Mouse (Mus musculus) right cerebral cortex, adult 2 months (tissue): ENCODE measurements around the gene Slc25a3.

Source experiments
- DNase-seq, 2 experiments: peaks; one replicate each; pipeline ENCODE4 v3.0.0; 2021 to 2022; ENCODE audit warnings: low spot score in 2 of 2

Slc25a3 gene

DNA sequence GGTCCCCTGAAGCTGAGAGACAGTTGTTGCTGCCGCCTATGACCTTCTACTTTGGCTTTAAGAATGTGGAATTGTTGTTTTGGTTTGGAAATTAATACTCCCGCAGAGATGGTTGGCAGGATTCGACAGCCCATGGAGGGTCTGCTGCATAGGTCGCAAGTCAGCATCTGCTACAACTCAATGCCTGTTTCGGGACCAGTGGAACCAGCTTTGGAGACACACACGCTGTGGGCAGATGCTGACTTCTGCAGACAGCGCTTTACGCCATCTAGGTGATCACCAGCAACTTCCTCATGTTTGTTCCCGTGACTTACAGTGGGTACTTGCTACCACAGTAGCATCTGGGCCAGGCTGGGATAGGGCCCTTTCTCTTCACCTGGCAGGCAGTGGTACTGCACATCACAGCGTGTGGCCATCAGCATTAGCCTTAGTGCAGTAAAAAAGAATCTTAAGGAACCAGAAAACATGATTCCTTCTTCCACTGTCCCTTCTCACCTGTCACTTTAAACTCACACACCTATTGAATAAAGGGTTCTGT, 18.9 kb upstream of the Slc25a3 start:
- DNase-seq: no peak

DNA sequence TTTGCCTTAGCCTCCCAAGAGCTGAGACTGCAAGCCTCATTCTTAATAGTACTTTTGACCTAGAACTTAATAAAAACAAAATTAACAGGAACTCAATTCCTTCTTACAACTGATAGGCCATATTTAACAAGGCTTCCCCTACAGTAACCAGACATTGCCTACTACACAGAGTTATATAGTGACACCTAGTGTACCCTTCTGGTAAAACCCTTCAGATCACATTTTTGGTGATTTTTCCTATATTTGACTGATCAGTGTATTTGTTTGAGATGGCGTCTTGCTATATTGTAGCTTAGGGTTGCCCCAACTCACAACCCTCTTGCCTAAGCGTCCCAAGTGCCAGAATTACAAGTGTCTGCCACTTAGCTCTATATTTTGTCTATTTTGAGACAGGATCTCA, 17.7 kb upstream of the Slc25a3 start:
- DNase-seq: no peak

DNA sequence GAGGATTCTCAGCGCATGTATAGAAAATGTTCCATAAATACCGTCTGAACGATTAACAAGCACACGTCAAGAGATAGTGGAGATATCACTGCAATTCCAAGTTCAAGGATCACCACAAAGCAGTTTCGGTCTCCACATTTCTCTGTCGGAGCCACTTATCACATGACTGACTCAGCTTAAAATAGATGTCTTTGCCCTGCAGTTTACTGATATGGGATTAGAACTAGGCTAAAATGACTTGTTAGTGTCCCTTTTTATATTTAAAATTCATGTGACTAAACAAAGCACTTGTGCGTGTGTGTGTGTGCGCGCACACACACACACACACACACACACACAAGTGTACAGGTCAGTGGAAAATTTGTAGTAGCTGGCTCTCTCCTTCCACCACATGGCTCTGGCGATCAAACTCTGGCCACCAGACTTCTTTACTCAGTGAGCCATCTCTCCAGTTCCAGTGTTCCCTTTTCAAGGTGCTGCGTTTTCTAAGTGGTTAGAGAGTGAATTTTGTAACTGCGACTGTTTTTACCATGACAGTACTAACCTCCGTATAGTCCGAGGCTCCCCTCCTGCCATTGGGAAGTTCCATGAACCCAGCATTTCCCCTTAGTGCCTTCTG, 15.4 kb upstream of the Slc25a3 start:
- DNase-seq: no peak

DNA sequence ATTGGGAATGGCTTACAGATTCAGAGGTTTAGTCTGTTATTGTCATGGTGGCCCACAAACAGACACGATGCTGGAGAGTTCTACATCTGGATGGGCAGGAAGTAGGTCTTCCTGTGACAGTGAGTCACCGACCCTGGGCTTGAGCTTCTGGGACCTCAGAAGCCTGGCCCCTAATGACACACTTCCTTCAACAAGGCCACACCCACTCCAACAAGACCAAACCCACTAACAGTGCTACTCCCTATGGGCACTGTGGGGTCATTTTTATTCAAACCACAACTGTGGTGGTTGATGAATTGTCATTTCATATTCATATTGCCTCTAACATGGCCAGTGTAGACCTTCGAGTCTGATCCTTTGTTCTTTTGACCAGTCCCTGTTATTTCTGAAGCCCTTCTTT, 14.5 kb upstream of the Slc25a3 start:
- DNase-seq: no peak

DNA sequence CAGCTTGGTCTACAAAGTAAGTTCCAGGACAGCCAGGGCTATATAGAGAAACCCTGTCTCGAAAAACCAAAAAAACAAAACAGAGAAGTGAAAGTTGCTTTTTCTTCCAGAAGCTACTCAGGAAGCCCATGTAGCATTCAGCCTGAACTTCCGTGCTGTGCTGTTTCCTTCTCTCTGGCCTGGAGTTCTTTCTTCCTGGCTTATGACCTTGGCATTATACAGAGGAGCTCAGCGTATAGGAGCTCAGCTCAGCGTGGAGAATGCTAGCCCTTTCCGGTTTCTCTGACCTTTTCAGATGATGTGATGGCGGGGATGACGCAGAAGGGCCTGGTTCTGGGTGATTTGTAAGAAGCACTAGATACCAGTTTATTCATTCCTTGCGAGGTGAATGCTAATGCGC, 13.5 kb upstream of the Slc25a3 start:
- no peak for DNase-seq

DNA sequence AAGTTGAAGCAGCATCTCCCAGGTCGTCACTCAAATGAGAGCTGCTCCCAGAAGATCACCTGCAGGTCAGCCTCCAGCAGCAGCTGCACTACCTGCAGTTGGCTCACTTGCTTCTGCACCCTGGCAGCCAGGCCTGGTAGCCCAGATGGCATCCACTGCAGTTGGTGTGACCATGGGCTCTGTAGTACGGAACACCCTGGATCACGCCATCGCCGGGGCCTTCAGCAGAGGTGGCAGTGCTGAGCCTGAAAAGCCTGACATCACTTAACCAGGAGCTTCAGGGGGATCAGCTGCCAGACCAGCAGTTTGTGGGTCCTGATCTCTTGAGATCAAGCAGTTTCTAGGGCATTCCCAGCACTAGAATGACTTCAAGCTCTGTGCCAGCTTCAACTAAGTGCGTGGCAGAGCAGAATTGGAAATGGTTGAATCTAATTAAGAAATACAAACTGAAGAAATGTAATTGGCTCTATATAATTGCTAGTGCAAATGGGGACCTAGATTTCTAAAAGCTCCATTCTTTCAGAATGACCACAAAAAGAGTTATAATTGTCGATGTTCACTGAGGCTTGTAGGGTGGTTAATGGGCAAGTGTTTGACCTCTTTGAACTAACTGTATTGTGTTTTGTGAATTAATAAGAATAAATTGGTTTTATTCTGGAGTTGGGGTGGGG, 11.6 kb upstream of the Slc25a3 start:
- DNase-seq: no peak

DNA sequence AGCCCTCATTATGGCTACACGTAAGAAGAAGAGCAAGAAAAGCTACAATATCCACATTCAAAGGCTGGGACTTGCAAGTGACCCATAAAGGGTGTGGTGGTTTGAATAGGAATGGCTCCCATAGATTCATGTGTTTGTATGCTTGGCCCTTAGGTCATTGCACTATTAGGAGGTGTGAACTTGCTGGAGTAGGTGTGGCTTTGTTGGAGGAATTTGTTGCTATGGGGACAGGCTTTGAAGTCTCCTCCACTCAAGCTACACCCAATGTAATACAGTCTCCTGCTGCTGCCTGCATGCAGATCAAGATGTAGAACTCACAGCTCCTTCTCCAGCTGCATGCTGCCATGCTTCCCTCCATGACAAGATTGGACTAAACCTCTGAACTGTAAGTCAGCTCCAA, 7.7 kb upstream of the Slc25a3 start:
- no peak for DNase-seq

DNA sequence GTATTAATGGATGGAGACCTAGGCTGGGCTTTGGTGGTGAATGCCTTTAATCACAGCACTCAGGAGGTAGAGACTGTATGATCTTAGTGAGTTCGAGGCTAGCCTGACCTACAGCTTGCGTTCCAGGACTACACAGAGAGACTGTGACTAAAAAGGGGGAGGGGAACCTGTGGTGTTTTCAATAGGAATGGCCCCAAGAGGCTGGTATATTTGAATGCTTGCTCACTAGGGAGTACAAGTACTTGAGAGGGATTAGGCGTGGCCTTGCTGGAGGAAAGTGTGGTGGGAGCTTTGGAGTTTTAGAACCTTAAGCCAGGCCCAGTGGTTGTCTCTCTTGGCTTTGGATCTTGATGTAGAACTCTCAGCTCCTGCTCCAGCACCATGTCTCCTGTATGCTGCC, 6.9 kb upstream of the Slc25a3 start:
- DNase-seq: no peak

DNA sequence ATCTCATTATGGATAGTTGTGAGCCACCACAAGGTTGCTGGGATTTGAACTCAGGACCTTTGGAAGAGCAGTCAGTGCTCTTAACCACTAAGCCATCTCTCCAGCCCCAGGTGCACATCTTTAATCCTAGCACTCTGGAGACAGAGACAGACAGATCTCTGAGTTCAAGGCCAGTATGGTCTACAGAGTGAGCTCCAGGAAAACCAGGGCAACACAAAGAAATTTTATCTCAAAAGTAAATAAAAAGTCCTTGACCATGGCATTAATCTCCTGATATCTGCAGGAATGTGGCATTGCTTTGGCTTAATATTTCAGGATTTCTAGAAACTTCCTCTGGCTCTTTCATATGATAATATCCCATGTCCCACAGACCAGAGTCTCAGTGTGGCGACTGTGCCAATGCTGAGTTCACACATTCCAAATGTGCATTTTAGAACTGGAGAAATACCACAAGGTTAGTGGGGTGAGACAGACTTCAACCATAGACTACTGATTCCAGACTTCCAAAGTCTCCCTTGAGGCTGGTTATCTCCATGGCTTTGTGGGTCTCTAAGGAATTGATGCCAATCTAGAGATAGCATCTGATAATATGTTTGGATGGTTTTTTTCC, 4.8 kb upstream of the Slc25a3 start:
- DNase-seq: no peak

DNA sequence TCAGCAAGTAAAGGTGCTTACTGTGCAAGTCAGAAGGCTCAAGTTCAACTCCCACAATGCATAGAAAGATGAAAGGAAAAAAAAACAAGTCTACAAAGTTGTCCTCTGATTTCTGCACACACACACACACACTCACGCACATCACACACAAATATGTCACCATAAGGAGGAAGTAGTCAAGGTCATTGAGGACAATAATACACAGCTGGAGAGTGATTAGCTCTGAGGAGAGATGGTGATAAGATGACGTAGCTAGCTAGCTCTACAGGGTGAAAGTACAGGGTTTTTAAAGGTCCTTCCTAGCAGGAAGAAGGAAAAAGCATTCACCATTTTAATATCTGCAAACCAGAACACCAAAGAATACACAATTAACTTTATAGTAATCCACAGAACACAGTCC, 3.5 kb upstream of the Slc25a3 start:
- no peak for DNase-seq

DNA sequence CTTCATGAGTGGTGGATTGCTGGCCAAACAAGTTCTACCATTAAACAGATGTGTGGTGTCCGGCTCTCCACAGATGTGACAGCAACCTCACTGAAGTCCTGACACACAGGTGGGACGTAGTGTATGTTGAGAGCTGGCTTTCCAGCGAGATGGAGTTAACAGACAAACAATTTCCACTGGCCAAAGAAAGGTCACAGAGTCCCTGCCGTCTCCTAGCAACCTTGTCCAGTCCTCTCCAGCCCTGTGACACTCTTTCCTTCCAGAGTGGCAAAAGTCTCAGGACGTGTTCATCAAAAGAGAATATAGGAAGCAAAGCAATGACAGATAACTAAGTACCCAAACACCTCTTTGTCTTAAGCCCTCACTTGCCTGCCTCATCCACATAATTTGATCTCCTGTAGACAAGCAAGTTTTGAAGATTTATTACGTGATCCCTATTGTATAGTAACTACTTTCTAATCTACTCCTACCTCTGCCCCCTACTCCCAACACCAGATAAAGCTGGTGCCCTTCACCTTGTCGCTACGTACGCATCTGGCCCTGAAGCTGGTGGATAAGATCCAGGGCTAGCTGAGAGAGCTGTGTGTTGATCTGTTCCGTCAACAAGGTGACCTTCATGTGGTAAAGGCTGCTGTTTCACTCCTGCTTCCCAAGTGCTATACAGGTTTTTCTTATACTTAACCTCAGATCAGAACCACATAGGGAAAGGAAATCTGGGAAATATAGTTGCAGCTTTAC, 2.9 kb upstream of the Slc25a3 start:
- no peak for DNase-seq

DNA sequence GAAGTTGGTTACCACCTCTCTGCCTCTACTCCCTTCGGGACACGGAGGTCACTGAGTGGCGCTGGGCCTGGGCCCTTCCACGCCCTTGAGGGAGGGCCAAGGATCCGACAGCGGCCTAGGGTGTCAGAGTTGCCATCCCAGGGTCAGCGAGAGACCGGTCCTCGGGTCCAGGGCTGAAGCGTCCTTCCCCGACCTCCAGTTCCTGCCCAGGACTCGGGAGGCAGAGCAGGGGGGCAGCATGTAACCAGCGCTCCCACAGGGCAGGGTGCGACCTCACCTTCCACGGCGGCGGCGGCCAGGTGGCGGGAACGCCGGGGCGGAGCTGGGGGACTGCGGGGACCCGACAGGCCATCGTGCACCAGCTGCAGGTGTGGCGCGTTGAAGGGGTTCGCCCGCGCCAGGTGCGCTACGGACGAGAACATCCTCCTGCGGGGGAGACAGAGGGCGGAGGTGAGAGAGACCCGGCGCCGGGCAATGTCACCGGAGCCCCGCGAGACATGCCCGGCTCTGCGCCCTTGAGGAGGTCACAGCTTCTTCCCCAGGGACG, 505 bp downstream of the Slc25a3 start:
- DNase-seq: peak in 1 of 2 experiments; percentile 25

DNA sequence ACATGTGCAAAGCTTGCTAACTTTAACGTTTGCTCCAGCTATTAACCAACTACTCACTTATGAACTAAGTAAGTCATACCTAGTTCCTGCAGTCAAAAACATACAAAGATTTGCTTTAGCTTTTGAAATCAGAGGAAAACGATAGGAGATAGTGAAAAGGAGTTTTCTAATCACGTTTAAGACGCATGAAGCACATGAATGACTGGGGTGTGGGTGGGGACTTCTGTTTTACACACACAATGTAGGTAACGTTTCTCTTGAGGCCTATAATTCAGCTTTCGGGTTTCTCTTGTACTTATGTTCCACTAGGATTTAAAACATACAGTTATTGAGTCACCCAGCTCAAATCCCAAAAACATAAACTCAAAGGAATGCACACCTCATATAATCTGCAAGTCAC, 1.2 kb downstream of the Slc25a3 start:
- no peak for DNase-seq

DNA sequence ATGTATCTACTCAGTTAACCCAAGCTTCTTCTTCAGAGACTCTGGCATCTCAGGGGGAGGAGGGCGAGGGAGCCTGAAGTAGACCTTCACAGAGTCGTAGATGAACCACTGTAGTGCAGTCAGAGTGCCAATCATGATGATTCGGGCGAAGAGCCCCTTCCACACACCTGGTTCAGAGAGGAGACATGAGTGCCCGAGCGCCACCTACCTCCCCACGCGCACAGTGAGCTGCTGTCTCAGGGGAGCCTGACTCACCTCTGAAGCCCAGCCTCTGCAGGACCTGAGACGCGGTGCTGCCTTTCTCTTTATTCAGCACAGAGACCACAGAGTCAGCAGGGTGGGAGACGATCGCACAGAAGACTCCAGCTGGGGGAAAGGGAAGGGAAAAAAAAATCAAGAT, 6.9 kb downstream of the Slc25a3 start:
- no peak for DNase-seq

DNA sequence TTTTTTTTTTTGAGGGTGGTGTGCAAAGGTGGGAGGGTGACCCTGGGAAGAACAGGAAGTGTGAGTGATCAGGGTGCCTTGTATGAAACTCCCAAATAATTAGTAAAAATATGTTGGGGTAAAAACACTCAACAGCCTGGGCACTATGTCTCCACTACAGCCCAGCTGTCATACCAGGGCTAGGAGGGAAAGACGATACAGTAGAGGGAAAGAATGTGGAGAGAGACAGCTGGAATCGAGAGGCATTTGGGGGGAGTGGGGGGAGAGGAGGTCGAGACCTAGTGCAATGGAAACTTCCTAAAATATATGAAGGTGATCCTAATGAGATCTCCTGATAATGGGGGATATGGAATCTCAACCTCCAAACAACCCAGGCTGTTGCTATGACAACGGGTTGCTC, 14.0 kb downstream of the Slc25a3 start:
- DNase-seq: no peak

DNA sequence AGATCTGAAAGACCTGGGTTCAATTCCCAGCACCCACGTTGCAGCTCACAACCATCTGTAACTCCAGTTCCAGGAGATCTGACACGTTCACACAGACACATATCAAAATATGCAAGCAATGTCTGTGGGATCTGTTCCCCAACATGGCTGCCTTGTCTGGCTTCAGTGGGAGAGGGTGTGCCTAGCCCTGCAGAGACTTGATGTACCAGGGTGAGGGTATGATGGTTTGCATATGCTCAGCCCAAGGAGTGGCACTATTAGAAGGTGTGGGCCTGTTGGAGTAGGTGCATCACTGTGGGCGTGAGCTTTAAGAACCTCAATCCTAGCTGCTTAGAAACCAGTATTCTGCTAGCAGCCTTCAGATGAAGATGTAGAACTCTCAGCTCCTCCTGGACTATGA, 17.9 kb downstream of the Slc25a3 start:
- no peak for DNase-seq

DNA sequence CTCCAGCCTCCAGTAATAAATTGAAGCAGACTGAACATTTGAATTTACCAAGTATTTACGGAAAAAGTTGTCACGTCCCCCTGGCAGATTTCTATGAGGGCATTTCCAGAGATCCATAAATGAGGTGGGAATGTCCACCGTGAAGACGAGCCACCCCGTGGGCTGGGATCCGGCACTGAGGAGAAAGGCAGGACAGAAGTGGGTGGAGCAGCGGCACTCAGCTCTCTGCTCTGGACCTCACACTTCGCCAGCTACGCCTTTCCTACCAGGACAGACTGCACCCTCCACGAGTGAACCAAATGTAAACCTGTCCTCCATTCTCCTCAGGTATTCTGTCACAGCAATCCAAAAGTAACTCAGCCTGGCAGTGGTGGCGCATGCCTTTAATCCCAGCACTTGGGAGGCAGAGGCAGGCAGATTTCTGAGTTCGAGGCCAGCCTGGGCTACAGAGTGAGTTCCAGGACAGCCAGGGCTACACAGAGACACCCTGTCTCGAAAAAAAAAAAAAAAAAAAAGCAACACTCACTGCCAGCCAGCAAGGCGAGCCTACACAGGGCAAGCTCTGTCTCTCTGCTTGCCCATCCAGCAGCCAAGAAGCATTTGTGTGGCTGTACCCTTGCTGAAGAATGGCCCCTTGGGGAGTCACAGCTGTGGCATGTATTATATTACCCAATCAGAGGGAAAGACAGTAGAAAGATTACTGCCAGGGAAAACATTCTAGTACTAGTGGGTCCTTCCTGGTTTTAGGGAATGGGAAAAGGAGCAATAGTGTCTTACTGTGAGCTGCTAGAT, 20.9 kb downstream of the Slc25a3 start:
- no peak for DNase-seq

DNA sequence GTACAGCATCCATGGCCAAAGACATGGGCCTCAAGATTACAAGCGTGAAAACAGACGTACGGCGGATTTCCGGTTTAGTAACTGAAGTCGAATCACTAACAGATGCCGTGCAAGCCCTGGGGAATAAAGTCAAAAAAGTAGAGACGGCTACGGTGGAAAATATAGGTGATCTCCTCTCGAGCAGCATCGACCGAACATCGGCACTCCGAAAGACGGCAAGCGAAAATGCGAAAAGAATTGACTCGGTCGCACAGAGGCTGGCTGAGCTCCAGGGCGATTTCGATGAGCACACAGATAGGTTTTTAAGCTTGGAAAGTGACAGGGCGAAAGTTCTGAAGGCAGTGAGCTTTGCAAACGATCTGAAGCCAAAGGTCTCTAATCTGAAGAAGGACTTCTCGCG, 21.9 kb downstream of the Slc25a3 start:
- no peak for DNase-seq

DNA sequence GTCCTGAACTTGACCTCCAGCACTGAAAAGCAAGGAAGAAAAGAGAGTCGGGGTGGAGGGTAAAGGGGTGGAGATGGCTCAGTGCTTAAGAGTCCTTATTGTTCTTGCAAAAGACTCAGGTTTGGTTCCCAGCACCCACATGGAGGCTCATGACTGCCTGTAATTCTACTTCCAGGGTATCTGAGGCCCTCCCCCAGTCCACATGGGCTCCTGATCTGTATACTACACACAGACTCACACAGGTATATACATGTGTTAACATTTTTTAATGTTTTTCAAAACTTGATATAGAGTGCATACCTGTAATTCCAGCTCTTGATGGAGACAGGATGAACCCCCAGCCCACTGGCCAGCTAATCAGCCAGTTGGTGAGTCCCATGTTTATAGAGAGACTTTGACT, 23.8 kb downstream of the Slc25a3 start:
- DNase-seq: no peak

DNA sequence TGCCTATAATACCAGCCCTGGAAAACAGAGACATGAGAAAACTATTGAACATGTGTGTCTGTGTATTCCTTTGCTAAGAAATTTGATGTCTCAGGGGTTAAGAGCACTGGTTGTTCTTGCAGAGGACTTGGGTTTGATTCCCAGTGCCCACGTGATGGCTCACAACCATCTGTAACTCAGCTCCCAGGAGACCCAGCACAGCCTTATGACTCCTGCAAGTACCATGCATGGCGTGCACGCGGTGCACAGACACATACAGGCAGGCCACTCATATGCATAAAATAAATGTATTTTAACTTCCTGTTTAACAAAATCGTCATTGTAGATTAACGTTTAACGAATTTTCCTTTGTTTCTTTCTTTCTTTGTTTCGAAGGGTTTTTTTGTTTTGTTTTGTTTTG, 25.8 kb downstream of the Slc25a3 start:
- DNase-seq: no peak
